In the genomic region with DNA sequence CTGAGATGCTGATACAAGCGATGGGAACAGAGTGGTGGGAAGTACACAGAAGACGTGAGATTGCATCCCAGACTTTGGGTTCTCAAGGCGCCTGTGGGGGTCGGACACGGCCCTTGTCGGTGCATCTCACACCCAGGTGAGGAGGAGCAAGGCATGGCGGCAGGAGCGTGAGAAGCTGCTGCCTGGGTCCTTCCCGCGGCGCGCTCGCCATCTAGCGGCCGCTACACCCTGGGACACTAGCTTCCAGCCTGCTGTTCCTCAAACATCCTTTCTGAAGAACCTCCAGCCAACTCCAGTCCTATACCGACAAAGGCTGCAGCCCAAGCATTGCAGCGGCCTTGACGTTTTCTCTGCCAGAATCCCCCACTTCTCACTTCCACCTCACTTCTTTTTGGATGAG, we compare ENCODE assay signal across 8 mouse cellular contexts. TPM values are rescaled to one million over a fixed set of nuclear protein-coding genes. Genes with fewer than 3 reads are reported as not detected.
DNase-seq lines count a peak whose midpoint lies in the region; ATAC-seq and TF ChIP-seq lines count a peak whose summit lies in the region.

No protein-coding gene starts in this region.

- H3K4me3 ChIP-seq in layer of hippocampus, adult 2 months = peak overlapping the region; percentile 32; the same call in 1 of the 2 replicates
- H3K4me3 ChIP-seq in hindbrain, embryonic 13.5 days = peak overlapping the region; percentile 30
- H3K4me3 ChIP-seq in liver, embryonic 11.5 days (ENCODE audit: low read depth, low read length) = peak overlapping the region; percentile 12; the same call in 1 of the 2 replicates

- H3K9me3 ChIP-seq in hindbrain, embryonic 13.5 days = no peaks in the 10 kb centered on the region
- H3K9me3 ChIP-seq in liver, embryonic 11.5 days (ENCODE audit: control insufficient read depth, low read length) = no peaks in the 10 kb centered on the region

- no peak overlapping the region for H3K27ac ChIP-seq in layer of hippocampus, adult 2 months
- H3K27ac ChIP-seq in hindbrain, embryonic 13.5 days = no peak overlapping the region
- no peak overlapping the region for H3K27ac ChIP-seq in liver, embryonic 11.5 days (ENCODE audit: low read depth, low read length)

- H3K36me3 ChIP-seq in hindbrain, embryonic 13.5 days = no peaks in the 10 kb centered on the region
- H3K36me3 ChIP-seq in liver, embryonic 11.5 days (ENCODE audit: control insufficient read depth, insufficient read depth, low read length) = no peaks in the 10 kb centered on the region

- peaks cover 16% of the 10 kb centered on the region for H3K4me1 ChIP-seq in hindbrain, embryonic 13.5 days (replicated peaks)
- H3K4me1 ChIP-seq in liver, embryonic 11.5 days (replicated peaks; ENCODE audit: control insufficient read depth, insufficient read depth, low read length) = peaks cover 16% of the 10 kb centered on the region

- under 1% methylated on average over 18 of the region's 18 CpGs for WGBS in hindbrain, embryonic 13.5 days
- WGBS in liver, embryonic 11.5 days = 1% methylated on average over 18 of the region's 18 CpGs

- peak overlapping the region; percentile 54 for H3K4me2 ChIP-seq in hindbrain, embryonic 13.5 days
- peak overlapping the region; percentile 54 for H3K4me2 ChIP-seq in liver, embryonic 11.5 days

- H3K9ac ChIP-seq in hindbrain, embryonic 13.5 days = peak overlapping the region; percentile 55
- no peak overlapping the region for H3K9ac ChIP-seq in liver, embryonic 11.5 days (ENCODE audit: low read depth, low read length)

- peak; percentile 96 for ATAC-seq in erythroblast, adult 5-6 weeks (replicated peaks; ENCODE audit: low FRiP score, poor library complexity, severe bottlenecking)
- peak; percentile 74 for ATAC-seq in hindbrain, embryonic 13.5 days (ENCODE audit: low FRiP score)
- peak; percentile 61; the same call in 1 of the 2 replicates for ATAC-seq in liver, embryonic 11.5 days (replicated peaks; ENCODE audit: low FRiP score)
- peak; percentile 72 for ATAC-seq in monocyte, adult 5-6 weeks (replicated peaks; ENCODE audit: insufficient number of reproducible peaks, low FRiP score, low TSS enrichment, poor library complexity, severe bottlenecking)

- TF ChIP-seq CTCF in layer of hippocampus, adult 2 months (conservative IDR thresholded peaks at IDR 0.05) = peak; percentile 88

- peak in 1 of 2 experiments; percentile 68 for DNase-seq in layer of hippocampus, adult 2 months (ENCODE audit: low spot score in 2 of 2)
- DNase-seq in layer of hippocampus, adult 8-10 months (ENCODE audit: low spot score in 2 of 2) = no peak
- peak; percentile 65 to 78 for DNase-seq in adrenal gland, postnatal 36 days
- DNase-seq in liver, embryonic 11.5 days (ENCODE audit: low spot score) = peak; percentile 70
- DNase-seq in thymus, postnatal 0 days (ENCODE audit: low spot score) = peak; percentile 85

- H3K27me3 ChIP-seq in hindbrain, embryonic 13.5 days = peaks cover 14% of the 10 kb centered on the region; the same call in 1 of the 2 replicates
- no peaks in the 10 kb centered on the region for H3K27me3 ChIP-seq in liver, embryonic 11.5 days (replicated peaks; ENCODE audit: control insufficient read depth, insufficient read depth, low read length)

RNA-seq across cellular contexts. Expression of a gene that starts 1.0 kb away (rescaled TPM):
- 10 to 100 TPM; 11.9 TPM for total RNA-seq in layer of hippocampus, adult 2 months (2021)
- total RNA-seq in layer of hippocampus, adult 8-10 months (2022) = 10 to 100 TPM in 1 of 4 experiments, 1 to 10 TPM in 3; 8.4 to 10.5 (median 8.9) TPM
- total RNA-seq in adrenal gland, postnatal 36 days (2021) = 1 to 10 TPM; 9.1 to 10.0 TPM
- total RNA-seq in erythroblast, adult 5-6 weeks (2015; ENCODE audit: low replicate concordance) = 2.3 TPM in 1 of 2 replicates, not detected in the other
- total RNA-seq in erythroblast, adult 5-6 weeks (2017; ENCODE audit: low replicate concordance) = 2.3 and 3.9 TPM in 2 replicates
- polyA plus RNA-seq in hindbrain, embryonic 13.5 days (2015; fragmentation: Nextera tagmentation; extraction: Ambion mirVana) = 10.8 and 11.5 TPM in 2 replicates
- polyA plus RNA-seq in liver, embryonic 11.5 days (2014; fragmentation: Nextera tagmentation; extraction: Ambion mirVana) = 4.5 and 4.9 TPM in 2 replicates
- 3.6 to 4.0 TPM (median 3.8 TPM) in 3 replicates for total RNA-seq in monocyte, adult 5-6 weeks (2017)
- polyA plus RNA-seq in thymus, postnatal 0 days (2015; fragmentation: Nextera tagmentation; extraction: Ambion mirVana) = 4.0 and 4.4 TPM in 2 replicates

RNA-seq across cellular contexts. Expression of a gene that starts 7.7 kb away (rescaled TPM):
- total RNA-seq in layer of hippocampus, adult 2 months (2021) = 10 to 100 TPM; 23.3 to 26.1 TPM
- 10 to 100 TPM; 21.6 to 27.7 (median 23.3) TPM for total RNA-seq in layer of hippocampus, adult 8-10 months (2022)
- total RNA-seq in adrenal gland, postnatal 36 days (2021) = 10 to 100 TPM; 63.3 to 70.5 TPM
- 4.4 and 5.9 TPM in 2 replicates for total RNA-seq in erythroblast, adult 5-6 weeks (2015; ENCODE audit: low replicate concordance)
- 7.4 and 7.7 TPM in 2 replicates for total RNA-seq in erythroblast, adult 5-6 weeks (2017; ENCODE audit: low replicate concordance)
- 37.3 and 37.8 TPM in 2 replicates for polyA plus RNA-seq in hindbrain, embryonic 13.5 days (2015; fragmentation: Nextera tagmentation; extraction: Ambion mirVana)
- polyA plus RNA-seq in liver, embryonic 11.5 days (2014; fragmentation: Nextera tagmentation; extraction: Ambion mirVana) = 87.8 and 90.6 TPM in 2 replicates
- 10.0 to 12.8 TPM (median 11.2 TPM) in 3 replicates for total RNA-seq in monocyte, adult 5-6 weeks (2017)
- polyA plus RNA-seq in thymus, postnatal 0 days (2015; fragmentation: Nextera tagmentation; extraction: Ambion mirVana) = 56.4 and 57.4 TPM in 2 replicates

RNA-seq across cellular contexts. Expression of a gene that starts 16.8 kb away (rescaled TPM):
- 10 to 100 TPM; 63.4 to 75.9 TPM for total RNA-seq in layer of hippocampus, adult 2 months (2021)
- total RNA-seq in layer of hippocampus, adult 8-10 months (2022) = 10 to 100 TPM; 66.4 to 76.2 (median 70.5) TPM
- 100 to 1,000 TPM; 116 to 119 TPM for total RNA-seq in adrenal gland, postnatal 36 days (2021)
- 379 and 406 TPM in 2 replicates for total RNA-seq in erythroblast, adult 5-6 weeks (2015; ENCODE audit: low replicate concordance)
- total RNA-seq in erythroblast, adult 5-6 weeks (2017; ENCODE audit: low replicate concordance) = 572 and 669 TPM in 2 replicates
- 83.2 and 85.5 TPM in 2 replicates for polyA plus RNA-seq in hindbrain, embryonic 13.5 days (2015; fragmentation: Nextera tagmentation; extraction: Ambion mirVana)
- 188 and 191 TPM in 2 replicates for polyA plus RNA-seq in liver, embryonic 11.5 days (2014; fragmentation: Nextera tagmentation; extraction: Ambion mirVana)
- total RNA-seq in monocyte, adult 5-6 weeks (2017) = 31.6 to 37.2 TPM (median 34.2 TPM) in 3 replicates
- 120 and 141 TPM in 2 replicates for polyA plus RNA-seq in thymus, postnatal 0 days (2015; fragmentation: Nextera tagmentation; extraction: Ambion mirVana)

RNA-seq across cellular contexts. Expression of a gene that starts 23.1 kb away (rescaled TPM):
- total RNA-seq in layer of hippocampus, adult 2 months (2021) = 100 to 1,000 TPM; 457 to 504 TPM
- total RNA-seq in layer of hippocampus, adult 8-10 months (2022) = 100 to 1,000 TPM; 399 to 630 (median 506) TPM
- total RNA-seq in adrenal gland, postnatal 36 days (2021) = 100 to 1,000 TPM; 569 to 727 TPM
- 255 and 289 TPM in 2 replicates for total RNA-seq in erythroblast, adult 5-6 weeks (2015; ENCODE audit: low replicate concordance)
- 800 and 908 TPM in 2 replicates for total RNA-seq in erythroblast, adult 5-6 weeks (2017; ENCODE audit: low replicate concordance)
- polyA plus RNA-seq in hindbrain, embryonic 13.5 days (2015; fragmentation: Nextera tagmentation; extraction: Ambion mirVana) = 646 and 672 TPM in 2 replicates
- 860 and 893 TPM in 2 replicates for polyA plus RNA-seq in liver, embryonic 11.5 days (2014; fragmentation: Nextera tagmentation; extraction: Ambion mirVana)
- 1,036 to 1,300 TPM (median 1,079 TPM) in 3 replicates for total RNA-seq in monocyte, adult 5-6 weeks (2017)
- polyA plus RNA-seq in thymus, postnatal 0 days (2015; fragmentation: Nextera tagmentation; extraction: Ambion mirVana) = 383 and 479 TPM in 2 replicates

RNA-seq across cellular contexts. Expression of a gene that starts 23.5 kb away (rescaled TPM):
- 100 to 1,000 TPM; 408 to 482 TPM for total RNA-seq in layer of hippocampus, adult 2 months (2021)
- 100 to 1,000 TPM; 453 to 552 (median 494) TPM for total RNA-seq in layer of hippocampus, adult 8-10 months (2022)
- total RNA-seq in adrenal gland, postnatal 36 days (2021) = 100 to 1,000 TPM in 1 of 2 experiments, 10 to 100 TPM in 1; 99.9 to 108 TPM
- total RNA-seq in erythroblast, adult 5-6 weeks (2015; ENCODE audit: low replicate concordance) = 19.0 and 24.5 TPM in 2 replicates
- total RNA-seq in erythroblast, adult 5-6 weeks (2017; ENCODE audit: low replicate concordance) = 7.9 and 14.1 TPM in 2 replicates
- 35.3 and 44.1 TPM in 2 replicates for polyA plus RNA-seq in hindbrain, embryonic 13.5 days (2015; fragmentation: Nextera tagmentation; extraction: Ambion mirVana)
- polyA plus RNA-seq in liver, embryonic 11.5 days (2014; fragmentation: Nextera tagmentation; extraction: Ambion mirVana) = 5.0 and 7.1 TPM in 2 replicates
- total RNA-seq in monocyte, adult 5-6 weeks (2017) = 8.1 to 16.7 TPM (median 9.9 TPM) in 3 replicates
- polyA plus RNA-seq in thymus, postnatal 0 days (2015; fragmentation: Nextera tagmentation; extraction: Ambion mirVana) = 7.2 and 11.7 TPM in 2 replicates

Comparison
In these comparisons a context has a peak if more than half of its experiments do, and no peak if none do; other contexts are left out.
1. DNase-seq: peak in adrenal gland, postnatal 36 days (2 of 2), liver, embryonic 11.5 days (single experiment) and thymus, postnatal 0 days (single experiment); none in layer of hippocampus, adult 8-10 months (0 of 2).
2. Peak in every context shown above with its lines, with median percentiles within 50 percentile points of each other: H3K4me3 ChIP-seq and ATAC-seq.